Mouse (Mus musculus): Measurements from ENCODE around the gene Padi1. TPM values are rescaled to one million over a fixed set of nuclear protein-coding genes. Genes with fewer than 3 reads are reported as not detected.

The Padi1 gene
- polyA plus RNA-seq, 1 experiment from 2014 or later = 0.02 TPM

- Histone ChIP-seq H3K4me1 (ENCODE audit: insufficient read depth) (peaks cover 3% of the 10 kb centered on the region; the same call in 1 of the 2 replicates), H3K9ac (replicated peaks) (no peak overlapping the region), H3K27me3 (ENCODE audit: insufficient read depth, low read length) (0 out of 2 replicates have a peak, but pooled peaks cover 3% of the 10 kb centered on the region), H3K4me3 (ENCODE audit: low read depth, low read length) (no peak overlapping the region), H3K4me2 (ENCODE audit: low read depth, low read length) (no peak overlapping the region), H3K27ac (ENCODE audit: low read depth) (no peak overlapping the region), H3K9me3 (ENCODE audit: low read length) (peaks cover 4% of the 10 kb centered on the region; the same call in 1 of the 2 replicates), H3K36me3 (replicated peaks; ENCODE audit: insufficient read depth, low read length) (no peaks in the 10 kb centered on the region)
- ATAC-seq (no peak), DNase-seq (peak; percentile 12)
- 65% methylated on average over 9 of the region's 9 CpGs for WGBS (ENCODE audit: insufficient replicate concordance)
- TF ChIP-seq EP300 (IDR thresholded peaks at IDR 0.05; ENCODE audit: low read depth) = no peak
- no peak for TF ChIP-seq CTCF (IDR thresholded peaks at IDR 0.05; ENCODE audit: low read depth)
These were observed 31.9 kb upstream of the Padi1 start for GRCm38 (mm10) chr4:140877441-140877840.

- H3K36me3 ChIP-seq (replicated peaks; ENCODE audit: insufficient read depth, low read length) = no peaks in the 10 kb centered on the region
- H3K9ac ChIP-seq (replicated peaks) = no peak overlapping the region
- no peaks in the 10 kb centered on the region for H3K9me3 ChIP-seq (ENCODE audit: low read length)
- 65% methylated on average over 6 of the region's 6 CpGs for WGBS (ENCODE audit: insufficient replicate concordance)
- 0 out of 2 replicates have a peak, but pooled peaks cover 3% of the 10 kb centered on the region for H3K27me3 ChIP-seq (ENCODE audit: insufficient read depth, low read length)
- no peak overlapping the region for H3K27ac ChIP-seq (ENCODE audit: low read depth)
- peak; percentile 7 for DNase-seq
- H3K4me1 ChIP-seq (ENCODE audit: insufficient read depth) = peaks cover 9% of the 10 kb centered on the region; the same call in 1 of the 2 replicates
- TF ChIP-seq CTCF (IDR thresholded peaks at IDR 0.05; ENCODE audit: low read depth) = no peak
- TF ChIP-seq EP300 (IDR thresholded peaks at IDR 0.05; ENCODE audit: low read depth) = no peak
- ATAC-seq = no peak
- no peak overlapping the region for H3K4me2 ChIP-seq (ENCODE audit: low read depth, low read length)
- no peak overlapping the region for H3K4me3 ChIP-seq (ENCODE audit: low read depth, low read length)
These were observed 31.1 kb upstream of the Padi1 start for GRCm38 (mm10) chr4:140876681-140877080.

- H3K4me3 ChIP-seq (ENCODE audit: low read depth, low read length) = no peak overlapping the region
- no peak for ATAC-seq
- peaks cover 11% of the 10 kb centered on the region; the same call in 1 of the 2 replicates for H3K4me1 ChIP-seq (ENCODE audit: insufficient read depth)
- no peaks in the 10 kb centered on the region for H3K36me3 ChIP-seq (replicated peaks; ENCODE audit: insufficient read depth, low read length)
- 75% methylated on average over 8 of the region's 8 CpGs for WGBS (ENCODE audit: insufficient replicate concordance)
- H3K9ac ChIP-seq (replicated peaks) = no peak overlapping the region
- H3K4me2 ChIP-seq (ENCODE audit: low read depth, low read length) = no peak overlapping the region
- DNase-seq = peak; percentile 10
- 0 out of 2 replicates have a peak, but pooled peaks cover under 1% of the 10 kb centered on the region for H3K27me3 ChIP-seq (ENCODE audit: insufficient read depth, low read length)
- H3K9me3 ChIP-seq (ENCODE audit: low read length) = no peaks in the 10 kb centered on the region
- no peak for TF ChIP-seq CTCF (IDR thresholded peaks at IDR 0.05; ENCODE audit: low read depth)
- no peak for TF ChIP-seq EP300 (IDR thresholded peaks at IDR 0.05; ENCODE audit: low read depth)
- no peak overlapping the region for H3K27ac ChIP-seq (ENCODE audit: low read depth)
These were observed 30.6 kb upstream of the Padi1 start for GRCm38 (mm10) chr4:140876161-140876560.

GRCm38 (mm10) chr4:140873011-140873410 lies 27.4 kb upstream of the Padi1 start:
- Histone ChIP-seq H3K9me3 (ENCODE audit: low read length) (no peaks in the 10 kb centered on the region), H3K36me3 (replicated peaks; ENCODE audit: insufficient read depth, low read length) (no peaks in the 10 kb centered on the region), H3K4me3 (ENCODE audit: low read depth, low read length) (no peak overlapping the region), H3K27ac (ENCODE audit: low read depth) (peak overlapping the region; percentile 29; the same call in 1 of the 2 replicates), H3K4me2 (ENCODE audit: low read depth, low read length) (no peak overlapping the region), H3K27me3 (ENCODE audit: insufficient read depth, low read length) (peaks cover 5% of the 10 kb centered on the region; the same call in 1 of the 2 replicates), H3K9ac (replicated peaks) (no peak overlapping the region), H3K4me1 (ENCODE audit: insufficient read depth) (peaks cover 19% of the 10 kb centered on the region)
- 71% methylated on average over 11 of the region's 11 CpGs for WGBS (ENCODE audit: insufficient replicate concordance)
- ATAC-seq (no peak), DNase-seq (peak; percentile 12)
- TF ChIP-seq EP300 (IDR thresholded peaks at IDR 0.05; ENCODE audit: low read depth) (no peak), CTCF (IDR thresholded peaks at IDR 0.05; ENCODE audit: low read depth) (no peak)

GRCm38 (mm10) chr4:140872686-140872992 lies 27.1 kb upstream of the Padi1 start:
- 65% methylated on average over 5 of the region's 5 CpGs for WGBS (ENCODE audit: insufficient replicate concordance)
- Histone ChIP-seq H3K9ac (replicated peaks) (no peak overlapping the region), H3K27ac (ENCODE audit: low read depth) (peak overlapping the region; percentile 29), H3K4me3 (ENCODE audit: low read depth, low read length) (no peak overlapping the region), H3K4me2 (ENCODE audit: low read depth, low read length) (no peak overlapping the region), H3K36me3 (replicated peaks; ENCODE audit: insufficient read depth, low read length) (no peaks in the 10 kb centered on the region), H3K9me3 (ENCODE audit: low read length) (no peaks in the 10 kb centered on the region), H3K4me1 (ENCODE audit: insufficient read depth) (peaks cover 19% of the 10 kb centered on the region), H3K27me3 (ENCODE audit: insufficient read depth, low read length) (peaks cover 5% of the 10 kb centered on the region; the same call in 1 of the 2 replicates)
- DNase-seq (no peak), ATAC-seq (no peak)
- TF ChIP-seq CTCF (IDR thresholded peaks at IDR 0.05; ENCODE audit: low read depth) (no peak), EP300 (IDR thresholded peaks at IDR 0.05; ENCODE audit: low read depth) (no peak)

- H3K4me2 ChIP-seq (ENCODE audit: low read depth, low read length) = no peak overlapping the region
- no peak overlapping the region for H3K4me3 ChIP-seq (ENCODE audit: low read depth, low read length)
- peak overlapping the region; percentile 29 for H3K27ac ChIP-seq (ENCODE audit: low read depth)
- no peaks in the 10 kb centered on the region for H3K9me3 ChIP-seq (ENCODE audit: low read length)
- WGBS (ENCODE audit: insufficient replicate concordance) = 63% methylated on average over 8 of the region's 8 CpGs
- peaks cover 19% of the 10 kb centered on the region for H3K4me1 ChIP-seq (ENCODE audit: insufficient read depth)
- peaks cover 5% of the 10 kb centered on the region; the same call in 1 of the 2 replicates for H3K27me3 ChIP-seq (ENCODE audit: insufficient read depth, low read length)
- peak; percentile 52 for DNase-seq
- H3K36me3 ChIP-seq (replicated peaks; ENCODE audit: insufficient read depth, low read length) = no peaks in the 10 kb centered on the region
- no peak for TF ChIP-seq CTCF (IDR thresholded peaks at IDR 0.05; ENCODE audit: low read depth)
- TF ChIP-seq EP300 (IDR thresholded peaks at IDR 0.05; ENCODE audit: low read depth) = no peak
- 0 out of 2 replicates have a peak overlapping the region, but pooled peaks have one; percentile 7 for H3K9ac ChIP-seq (replicated peaks)
- ATAC-seq = peak; percentile 68
These were observed 26.5 kb upstream of the Padi1 start for GRCm38 (mm10) chr4:140871851-140872685.
